Mouse (Mus musculus): ENCODE measurements around the gene Fry. TPM values are rescaled to one million over a fixed set of nuclear protein-coding genes. Genes with fewer than 3 reads are reported as not detected.

Gene Fry
- total and polyA plus RNA-seq, 3 experiments = 1.9 to 2.3 TPM; not detected in 1

GRCm38 (mm10) chr5:150071738-150072137 is 46.7 kb upstream of the Fry start:
- Histone ChIP-seq H3K9me3 (replicated peaks; ENCODE audit: insufficient read depth, low read length) (no peaks in the 10 kb centered on the region), H3K27ac (ENCODE audit: control insufficient read depth, low read depth, low read length) (no peak overlapping the region), H3K4me1 (ENCODE audit: control insufficient read depth in 1 of 2, insufficient read depth in 2 of 2, low read length in 2 of 2) (no peaks in the 10 kb centered on the region), H3K27me3 (ENCODE audit: control insufficient read depth in 1 of 2, insufficient read depth in 2 of 2, low read length in 2 of 2) (no peaks in the 10 kb centered on the region), H3K9ac (ENCODE audit: control insufficient read depth, low read depth, low read length, poor library complexity, severe bottlenecking) (no peak overlapping the region), H3K36me3 (ENCODE audit: control insufficient read depth in 1 of 2, insufficient read depth in 2 of 2, low read length in 2 of 2) (no peaks in the 10 kb centered on the region), H3K4me3 (ENCODE audit: control insufficient read depth in 1 of 2, insufficient read depth in 1 of 2, low read depth in 2 of 2, low read length in 2 of 2) (no peak overlapping the region), H3K79me2 (ENCODE audit: control insufficient read depth, insufficient read depth, low read length, poor library complexity) (no peaks in the 10 kb centered on the region)
- no peak for TF ChIP-seq POLR2A (IDR thresholded peaks at IDR 0.05; ENCODE audit: control insufficient read depth in 1 of 2, insufficient read depth in 1 of 2, low read depth in 1 of 2, low read length in 2 of 2, poor library complexity in 1 of 2)
- TF ChIP-seq CHD1 (IDR thresholded peaks at IDR 0.05; ENCODE audit: low read depth, low read length) = no peak
- no peak for TF ChIP-seq POLR2AphosphoS5 (IDR thresholded peaks at IDR 0.05; ENCODE audit: borderline replicate concordance, low read depth, low read length)
- TF ChIP-seq POLR2AphosphoS2 (IDR thresholded peaks at IDR 0.05; ENCODE audit: low read length) = no peak
- no peak for TF ChIP-seq JUND (IDR thresholded peaks at IDR 0.05; ENCODE audit: low read depth, low read length)
- TF ChIP-seq SIN3A (IDR thresholded peaks at IDR 0.05; ENCODE audit: low read length) = no peak
- no peak for TF ChIP-seq RCOR1 (IDR thresholded peaks at IDR 0.05; ENCODE audit: low read depth, low read length)
- no peak for TF ChIP-seq SMC3 (IDR thresholded peaks at IDR 0.05; ENCODE audit: low read depth, low read length)
- TF ChIP-seq UBTF (IDR thresholded peaks at IDR 0.05; ENCODE audit: borderline replicate concordance, insufficient read depth, low read depth, low read length) = no peak
- no peak for TF ChIP-seq USF1 (IDR thresholded peaks at IDR 0.05; ENCODE audit: low read depth, low read length)
- TF ChIP-seq ETS1 (IDR thresholded peaks at IDR 0.05; ENCODE audit: low read depth, low read length) = no peak
- TF ChIP-seq MAFK (IDR thresholded peaks at IDR 0.05; ENCODE audit: borderline replicate concordance, low read depth, low read length) = no peak
- no peak for TF ChIP-seq ELF1 (IDR thresholded peaks at IDR 0.05; ENCODE audit: low read depth, low read length)
- TF ChIP-seq CHD2 (IDR thresholded peaks at IDR 0.05; ENCODE audit: low read length) = no peak
- no peak for TF ChIP-seq EP300 (IDR thresholded peaks at IDR 0.05; ENCODE audit: low read depth in 1 of 2, low read length in 2 of 2)
- TF ChIP-seq USF2 (IDR thresholded peaks at IDR 0.05; ENCODE audit: borderline replicate concordance in 1 of 2, insufficient read depth in 1 of 2, low read depth in 1 of 2, low read length in 2 of 2) = no peak
- no peak for TF ChIP-seq HCFC1 (IDR thresholded peaks at IDR 0.05; ENCODE audit: low read depth, low read length)
- no peak for DNase-seq (ENCODE audit: low read depth, low spot score)

DNA sequence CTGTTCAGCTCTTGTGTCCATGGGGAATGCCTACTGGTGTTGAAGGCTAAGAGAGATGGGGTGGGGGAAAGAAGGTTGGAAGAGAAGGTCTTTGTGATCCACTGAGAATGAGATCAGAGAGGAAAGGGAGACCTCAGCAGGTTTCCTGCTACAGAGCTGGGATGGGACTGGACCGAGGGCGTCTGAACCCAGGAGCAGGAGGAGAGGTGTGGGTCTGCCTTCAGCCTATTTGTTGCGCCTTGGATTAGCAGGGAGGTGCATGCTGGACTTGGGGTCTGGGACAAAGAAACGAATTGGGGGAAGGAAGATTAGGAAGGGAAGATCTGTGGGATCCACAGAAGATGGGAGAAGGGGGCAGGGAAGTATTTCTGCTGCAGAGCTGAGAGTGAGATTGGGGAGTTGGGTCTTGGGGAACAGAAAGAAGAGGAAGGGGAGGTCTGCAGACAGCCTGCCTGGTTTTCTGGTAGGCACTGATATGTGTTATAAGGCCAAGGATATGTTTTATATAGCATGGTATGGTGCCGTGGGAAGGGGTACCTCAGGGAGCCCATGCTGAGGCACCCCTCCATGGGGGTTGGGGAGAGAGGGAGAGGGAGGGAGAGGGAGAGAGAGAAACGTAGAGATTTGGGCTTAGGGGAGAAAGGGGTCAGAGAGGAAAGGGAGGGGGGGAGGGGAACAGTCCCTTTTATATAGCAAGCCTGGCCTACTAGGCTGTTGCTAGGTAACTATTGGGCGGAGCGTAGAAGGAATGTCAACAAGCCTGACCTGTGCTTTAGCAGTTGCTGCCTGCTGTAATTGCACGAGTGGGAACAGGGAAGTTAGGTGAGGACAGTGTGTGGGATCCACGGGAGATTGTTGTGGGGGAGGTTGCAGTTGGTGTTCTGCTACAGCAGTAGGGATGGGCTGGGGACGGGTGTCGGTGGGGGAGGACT is 38.3 kb upstream of the Fry start:
- no peak for DNase-seq (ENCODE audit: low read depth, low spot score)
- H3K27me3 ChIP-seq (ENCODE audit: control insufficient read depth in 1 of 2, insufficient read depth in 2 of 2, low read length in 2 of 2) = no peaks in the 10 kb centered on the region; a peak in 2 of 4 replicates
- no peak overlapping the region for H3K9ac ChIP-seq (ENCODE audit: control insufficient read depth, low read depth, low read length, poor library complexity, severe bottlenecking)
- H3K36me3 ChIP-seq (ENCODE audit: control insufficient read depth in 1 of 2, insufficient read depth in 2 of 2, low read length in 2 of 2) = no peaks in the 10 kb centered on the region
- H3K4me3 ChIP-seq (ENCODE audit: control insufficient read depth in 1 of 2, insufficient read depth in 1 of 2, low read depth in 2 of 2, low read length in 2 of 2) = no peak overlapping the region
- TF ChIP-seq SMC3 (IDR thresholded peaks at IDR 0.05; ENCODE audit: low read depth, low read length) (no peak), GATA1 (IDR thresholded peaks at IDR 0.05; ENCODE audit: low read depth, low read length) (no peak), E2F4 (IDR thresholded peaks at IDR 0.05; ENCODE audit: borderline replicate concordance, low read depth, low read length) (no peak), TAL1 (IDR thresholded peaks at IDR 0.05; ENCODE audit: low read length) (no peak), CHD1 (IDR thresholded peaks at IDR 0.05; ENCODE audit: low read depth, low read length) (no peak), BHLHE40 (IDR thresholded peaks at IDR 0.05; ENCODE audit: borderline replicate concordance, low read depth, low read length) (no peak), SIN3A (IDR thresholded peaks at IDR 0.05; ENCODE audit: low read length) (no peak), POLR2AphosphoS2 (IDR thresholded peaks at IDR 0.05; ENCODE audit: low read length) (no peak), GABPA (IDR thresholded peaks at IDR 0.05; ENCODE audit: low read depth, low read length) (no peak), ZNF384 (IDR thresholded peaks at IDR 0.05; ENCODE audit: low read depth, low read length) (no peak), USF1 (IDR thresholded peaks at IDR 0.05; ENCODE audit: low read depth, low read length) (no peak), RCOR1 (IDR thresholded peaks at IDR 0.05; ENCODE audit: low read depth, low read length) (no peak)
- no peaks in the 10 kb centered on the region for H3K4me1 ChIP-seq (ENCODE audit: control insufficient read depth in 1 of 2, insufficient read depth in 2 of 2, low read length in 2 of 2)
- no peaks in the 10 kb centered on the region for H3K79me2 ChIP-seq (ENCODE audit: control insufficient read depth, insufficient read depth, low read length, poor library complexity)
- no peaks in the 10 kb centered on the region; the same call in 1 of the 2 replicates for H3K9me3 ChIP-seq (replicated peaks; ENCODE audit: insufficient read depth, low read length)
- H3K27ac ChIP-seq (ENCODE audit: control insufficient read depth, low read depth, low read length) = no peak overlapping the region
